Mouse (Mus musculus): Measurements from ENCODE around the gene Mrpl49. TPM values are rescaled to one million over a fixed set of nuclear protein-coding genes. Genes with fewer than 3 reads are reported as not detected.

Gene Mrpl49
- polyA plus RNA-seq, 1 experiment, result 56.4 TPM

DNA sequence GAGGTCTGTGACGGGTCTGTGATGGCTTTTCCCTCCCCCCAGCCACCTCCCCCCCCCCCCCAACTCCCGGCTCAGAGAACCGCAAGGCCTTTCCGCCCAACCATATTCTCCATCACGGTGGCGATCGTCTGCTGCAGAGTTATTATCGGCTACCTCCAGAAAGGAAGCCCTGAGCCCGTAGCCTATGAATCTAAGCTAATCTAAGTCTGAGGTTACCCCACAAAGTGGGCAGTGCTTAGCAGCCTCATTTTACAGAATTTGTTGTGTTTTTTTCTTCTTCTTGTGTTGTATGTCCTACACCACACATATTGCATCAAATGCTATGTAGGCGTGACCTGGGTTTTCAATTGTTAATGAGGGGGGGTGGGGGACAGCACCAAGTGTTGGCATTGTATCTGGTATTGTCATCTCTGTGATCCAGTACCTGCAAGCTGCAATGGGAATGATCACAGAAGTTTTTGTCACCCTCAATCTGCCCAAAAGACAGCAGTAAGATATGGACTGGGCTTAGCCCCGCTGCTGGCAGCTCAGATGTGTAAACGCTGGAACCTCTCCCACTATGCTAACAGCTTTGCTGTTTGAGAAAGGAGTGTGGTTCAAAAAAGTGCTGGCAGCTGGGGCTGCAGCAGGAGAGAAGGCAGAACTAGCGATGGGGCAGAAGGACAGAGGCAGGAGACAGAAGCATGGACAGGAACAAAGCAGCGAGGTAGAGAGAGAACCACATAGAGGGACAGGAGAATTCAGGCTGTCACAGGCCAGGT is 26.9 kb downstream of the Mrpl49 start:
- no peaks in the 10 kb centered on the region for H3K4me1 ChIP-seq (ENCODE audit: control insufficient read depth, insufficient read depth, insufficient read length, low read length)
- no peak overlapping the region for H3K4me3 ChIP-seq (ENCODE audit: insufficient read depth, low read depth, low read length)
- no peak overlapping the region for H3K27ac ChIP-seq (replicated peaks; ENCODE audit: low read depth, low read length)

DNA sequence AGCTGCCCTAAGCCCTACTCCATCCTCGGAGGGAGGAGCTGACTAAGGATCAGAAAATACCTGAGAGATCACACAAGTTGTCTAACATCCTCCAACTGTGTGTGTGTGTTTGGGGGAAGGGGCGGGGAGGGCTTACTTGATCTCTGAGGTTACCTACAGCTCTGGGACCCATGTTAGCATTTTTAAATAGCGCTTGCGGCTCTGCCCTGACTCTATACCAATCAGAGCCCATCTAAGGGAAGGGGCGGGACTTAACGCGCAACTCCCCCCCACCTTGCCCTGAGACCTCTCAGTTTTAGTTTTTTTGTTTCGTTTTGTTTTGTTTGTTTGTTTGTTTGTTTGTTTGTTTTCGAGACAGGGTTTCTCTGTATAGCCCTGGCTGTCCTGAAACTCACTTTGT is 28.2 kb downstream of the Mrpl49 start:
- Histone ChIP-seq H3K27ac (replicated peaks; ENCODE audit: low read depth, low read length) (no peak overlapping the region), H3K4me1 (ENCODE audit: control insufficient read depth, insufficient read depth, insufficient read length, low read length) (no peaks in the 10 kb centered on the region), H3K4me3 (ENCODE audit: insufficient read depth, low read depth, low read length) (no peak overlapping the region)

DNA sequence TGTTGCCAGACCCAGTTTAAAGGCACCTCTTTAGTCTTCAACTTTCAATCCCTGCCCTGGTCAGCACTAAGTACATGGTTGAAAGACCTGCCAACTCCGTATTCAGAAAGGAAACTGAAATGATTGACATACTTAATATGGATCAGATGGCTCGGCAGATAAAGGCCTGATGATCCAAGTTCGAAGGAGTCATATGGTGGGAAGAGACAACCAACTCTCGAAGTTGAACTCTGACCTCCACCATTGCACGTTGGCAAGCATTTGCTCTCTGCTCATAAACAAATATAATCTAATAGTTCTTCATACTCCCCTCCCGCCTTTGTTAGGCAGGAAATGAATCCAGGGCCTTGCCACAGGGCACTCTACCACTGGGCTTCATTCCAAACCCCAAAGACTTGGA is 28.6 kb downstream of the Mrpl49 start:
- Histone ChIP-seq H3K4me3 (ENCODE audit: insufficient read depth, low read depth, low read length) (no peak overlapping the region), H3K4me1 (ENCODE audit: control insufficient read depth, insufficient read depth, insufficient read length, low read length) (no peaks in the 10 kb centered on the region), H3K27ac (replicated peaks; ENCODE audit: low read depth, low read length) (no peak overlapping the region)

DNA sequence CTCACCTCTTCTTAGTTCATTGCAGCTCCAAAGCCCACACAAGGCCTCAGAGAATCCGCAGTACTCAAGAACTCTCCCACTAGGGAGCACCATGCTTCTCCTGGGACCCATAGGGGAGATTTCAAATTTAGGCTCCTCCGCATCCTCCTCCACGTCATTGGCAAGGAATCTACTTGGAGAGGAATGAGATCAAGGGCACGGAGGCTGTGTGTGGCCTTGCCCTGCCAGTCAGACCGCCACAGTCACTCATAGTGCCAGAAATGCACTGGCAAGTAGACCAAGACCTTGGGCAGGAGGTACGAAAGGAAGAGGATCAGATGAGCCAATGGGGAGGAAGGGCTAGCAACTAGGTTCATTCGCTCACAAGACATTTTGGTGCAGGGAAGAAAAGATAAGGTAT is 33.7 kb downstream of the Mrpl49 start:
- no peaks in the 10 kb centered on the region for H3K4me1 ChIP-seq (ENCODE audit: control insufficient read depth, insufficient read depth, insufficient read length, low read length)
- H3K27ac ChIP-seq (replicated peaks; ENCODE audit: low read depth, low read length), result no peak overlapping the region
- no peak overlapping the region for H3K4me3 ChIP-seq (ENCODE audit: insufficient read depth, low read depth, low read length)

DNA sequence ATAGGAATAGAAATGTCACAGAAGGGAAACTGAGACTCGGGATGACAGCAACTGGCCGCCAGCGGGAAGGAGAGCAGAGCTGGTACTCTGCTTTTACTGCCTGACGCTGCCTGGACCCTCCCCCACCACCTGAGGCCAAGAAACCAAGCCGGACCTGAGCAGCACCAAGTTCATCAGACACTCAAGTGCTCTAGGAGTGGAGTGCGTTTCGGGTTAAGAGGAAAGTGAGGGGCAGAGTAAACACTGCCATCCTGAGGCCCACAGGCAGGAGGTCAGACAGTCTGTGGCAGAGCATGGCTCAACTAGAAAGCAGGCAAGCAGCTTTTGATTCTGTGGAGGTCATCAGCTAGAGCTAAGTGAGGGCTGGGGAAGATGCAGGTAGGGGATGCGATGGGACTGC is 34.5 kb downstream of the Mrpl49 start:
- no peak overlapping the region for H3K4me3 ChIP-seq (ENCODE audit: insufficient read depth, low read depth, low read length)
- no peaks in the 10 kb centered on the region for H3K4me1 ChIP-seq (ENCODE audit: control insufficient read depth, insufficient read depth, insufficient read length, low read length)
- no peak overlapping the region for H3K27ac ChIP-seq (replicated peaks; ENCODE audit: low read depth, low read length)

DNA sequence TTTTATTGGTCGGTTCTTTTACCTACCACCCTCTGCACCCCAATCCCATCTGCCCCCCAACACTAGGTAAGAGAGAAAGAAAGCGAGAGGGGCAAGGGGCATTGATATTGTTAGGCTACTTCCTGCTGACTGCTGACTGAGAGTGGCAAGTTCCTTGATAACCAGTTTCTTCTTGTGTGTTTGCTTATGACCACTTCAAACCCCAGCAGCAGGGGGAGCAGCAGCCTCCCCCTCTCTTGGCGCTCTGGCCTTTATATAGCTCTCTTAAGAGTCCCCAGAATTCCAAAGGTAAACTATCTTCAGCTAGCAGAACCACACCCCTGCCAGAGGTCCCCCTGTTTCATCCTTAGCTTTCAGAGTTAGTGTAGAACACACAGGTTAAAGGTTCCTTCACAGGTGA is 37.3 kb downstream of the Mrpl49 start:
- H3K4me3 ChIP-seq (ENCODE audit: insufficient read depth, low read depth, low read length), result no peak overlapping the region
- H3K4me1 ChIP-seq (ENCODE audit: control insufficient read depth, insufficient read depth, insufficient read length, low read length), result no peaks in the 10 kb centered on the region
- no peak overlapping the region for H3K27ac ChIP-seq (replicated peaks; ENCODE audit: low read depth, low read length)

DNA sequence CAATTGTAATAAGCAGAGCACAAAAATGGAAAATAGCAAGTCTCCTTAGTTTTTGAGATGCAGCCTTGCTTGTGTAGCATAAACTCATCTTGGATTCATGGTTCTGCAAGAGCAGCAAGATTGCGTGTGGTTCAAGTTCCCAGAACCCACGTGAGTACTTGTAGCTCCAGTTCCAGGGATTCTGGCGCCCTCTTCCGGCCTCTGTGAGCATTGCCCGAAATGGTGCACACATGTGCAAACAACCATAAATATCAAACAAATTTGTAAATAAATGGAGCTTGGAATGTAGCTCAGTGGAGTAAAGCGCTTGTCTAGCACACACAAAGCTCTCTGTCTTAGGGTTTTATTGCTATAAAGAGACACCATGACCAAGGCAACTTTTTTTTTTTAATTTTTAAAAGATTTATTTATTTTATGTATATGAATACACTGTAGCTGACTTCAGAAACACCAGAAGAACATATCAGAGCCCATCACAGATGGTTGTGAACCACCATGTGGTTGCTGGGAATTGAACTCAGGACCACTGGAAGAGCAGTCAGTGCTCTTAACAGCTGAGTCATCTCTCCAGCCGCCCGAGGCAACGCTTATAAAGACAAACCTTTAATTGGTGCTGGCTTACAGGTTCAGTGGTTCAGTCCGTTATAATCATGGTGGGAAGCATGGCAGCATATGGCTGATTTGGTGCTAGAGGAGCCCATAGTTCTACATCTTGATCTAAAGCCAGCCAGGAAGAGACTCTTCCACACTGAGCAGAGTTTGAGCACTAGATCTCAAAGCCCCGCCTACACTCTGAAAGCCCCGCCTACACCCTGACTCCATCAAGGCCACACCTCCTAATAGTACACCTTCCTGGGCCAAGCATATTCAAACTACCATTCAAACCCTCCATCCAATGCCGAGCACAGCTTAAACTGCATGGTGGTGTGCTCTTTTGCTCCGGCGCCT is 39.2 kb downstream of the Mrpl49 start:
- Histone ChIP-seq H3K4me1 (ENCODE audit: control insufficient read depth, insufficient read depth, insufficient read length, low read length) (0 out of 2 replicates have a peak, but pooled peaks cover 6% of the 10 kb centered on the region), H3K27ac (replicated peaks; ENCODE audit: low read depth, low read length) (no peak overlapping the region), H3K4me3 (ENCODE audit: insufficient read depth, low read depth, low read length) (no peak overlapping the region)

DNA sequence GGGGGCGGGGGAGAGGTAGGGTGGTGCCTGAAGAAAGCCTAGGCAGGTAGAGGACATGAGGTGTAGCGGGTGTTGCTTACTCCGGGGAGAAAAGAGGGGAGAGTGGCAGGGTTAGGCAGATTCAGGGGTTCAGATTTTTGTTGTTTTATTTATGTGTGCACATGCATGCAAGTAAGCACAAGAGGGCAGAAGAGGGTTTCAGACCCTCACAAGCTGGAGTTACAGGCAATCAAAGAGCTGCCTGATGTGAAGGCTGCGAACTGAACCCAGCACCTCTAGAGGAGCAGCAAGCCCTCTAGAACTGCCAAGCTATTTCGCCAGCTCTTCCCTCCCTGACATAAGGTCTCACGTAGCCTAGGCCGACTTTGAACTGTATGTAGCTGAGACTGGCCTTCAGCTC is 41.1 kb downstream of the Mrpl49 start:
- Histone ChIP-seq H3K4me3 (ENCODE audit: insufficient read depth, low read depth, low read length) (no peak overlapping the region), H3K4me1 (ENCODE audit: control insufficient read depth, insufficient read depth, insufficient read length, low read length) (0 out of 2 replicates have a peak, but pooled peaks cover 6% of the 10 kb centered on the region), H3K27ac (replicated peaks; ENCODE audit: low read depth, low read length) (no peak overlapping the region)

DNA sequence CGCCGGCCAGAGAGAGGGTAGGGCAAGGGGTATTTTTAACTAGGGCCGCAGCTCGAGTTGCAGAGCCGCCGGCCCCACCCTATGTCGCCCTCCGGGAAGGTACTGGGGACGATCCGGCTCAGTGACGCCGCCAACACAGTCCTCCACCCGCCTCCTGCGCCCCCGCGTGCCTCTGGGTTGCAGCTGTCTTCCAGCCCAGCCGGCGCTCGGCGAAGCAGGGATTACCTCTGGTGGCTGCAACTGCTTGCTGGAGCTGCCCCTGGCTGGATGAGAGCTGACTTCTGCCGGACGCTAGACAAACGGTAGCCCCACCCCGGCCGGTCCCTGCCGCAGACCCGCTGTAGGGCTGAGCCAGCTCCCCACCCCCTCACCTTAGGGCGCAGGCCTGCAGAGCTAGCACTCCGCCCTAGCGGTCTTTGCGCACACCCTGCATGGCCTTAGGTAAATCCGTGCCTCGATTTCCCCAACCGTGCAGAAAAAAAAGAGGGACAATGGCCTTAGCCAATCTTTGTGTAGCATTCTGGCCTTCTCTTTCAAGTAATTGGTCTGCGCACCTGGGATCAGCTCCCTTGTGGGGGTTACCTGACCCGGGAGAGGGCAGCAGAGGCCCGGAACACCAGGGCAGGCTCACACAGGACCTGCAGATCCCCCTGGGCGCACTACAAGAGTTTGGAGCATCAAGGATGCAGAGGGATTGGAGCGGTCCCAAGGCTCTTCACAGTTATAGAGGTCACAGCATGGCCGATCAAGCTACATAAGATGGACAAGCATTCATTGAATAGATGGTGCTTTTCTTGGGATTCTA is 41.9 kb downstream of the Mrpl49 start, which contains the start of gene Capn1:
Gene Capn1, minus strand, starts transcription at position 387 of the 805 bp plus-strand sequence.
- H3K4me3 ChIP-seq (ENCODE audit: insufficient read depth, low read depth, low read length), result peak within 1 kb of the TSS; percentile 84
- H3K27ac ChIP-seq (replicated peaks; ENCODE audit: low read depth, low read length), result peak within 1 kb of the TSS; percentile 30
- H3K4me1 ChIP-seq (ENCODE audit: control insufficient read depth, insufficient read depth, insufficient read length, low read length), result 0 out of 2 replicates have a peak, but pooled peaks cover 6% of the 10 kb centered on the region

DNA sequence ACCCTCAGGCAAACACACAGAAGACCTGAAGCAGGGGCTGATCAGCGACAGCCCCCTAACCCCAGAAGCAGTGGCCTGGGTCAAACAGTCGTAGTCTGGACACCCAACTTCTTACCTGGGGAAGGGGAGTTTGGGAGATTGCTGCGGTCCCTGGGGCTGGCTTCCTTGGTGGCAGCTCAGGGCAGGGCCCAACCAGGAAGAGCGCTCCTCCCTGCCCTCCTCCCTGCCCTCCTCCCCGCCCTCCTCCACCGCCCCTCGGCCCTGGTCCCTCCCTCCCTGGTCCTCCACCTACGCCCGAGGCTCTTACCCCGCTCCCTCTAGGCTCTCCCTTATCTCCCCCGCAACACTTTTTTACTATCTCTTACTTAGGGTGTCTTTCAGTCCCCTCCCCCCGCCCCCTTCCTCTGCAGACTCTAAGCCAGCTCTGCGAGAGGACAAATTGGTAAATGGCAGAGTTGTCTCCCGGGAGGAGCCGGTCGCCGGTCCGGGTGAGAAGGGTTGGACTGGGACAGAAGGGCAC is 42.5 kb downstream of the Mrpl49 start:
- peak overlapping the region; percentile 30 for H3K27ac ChIP-seq (replicated peaks; ENCODE audit: low read depth, low read length)

DNA sequence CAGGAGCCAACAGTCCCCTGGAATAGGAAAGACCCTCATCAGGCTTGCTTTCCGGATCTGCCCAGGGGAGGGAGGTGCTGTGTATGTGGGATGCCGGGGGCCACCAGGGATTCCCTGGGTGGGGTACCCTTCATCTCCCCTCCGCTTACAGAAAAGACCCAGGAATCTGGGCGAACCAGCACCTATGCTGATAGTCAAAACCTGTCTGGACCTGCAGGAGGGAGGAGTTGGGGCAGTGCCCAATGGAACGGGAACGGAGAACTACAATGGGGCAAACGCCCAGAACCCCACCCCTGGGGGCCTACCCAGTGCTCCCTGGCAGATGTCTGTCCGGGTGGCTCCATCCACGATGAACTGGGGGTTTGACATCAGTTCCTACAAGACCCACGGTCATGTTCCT is 43.9 kb downstream of the Mrpl49 start:
- Histone ChIP-seq H3K4me1 (ENCODE audit: control insufficient read depth, insufficient read depth, insufficient read length, low read length) (0 out of 2 replicates have a peak, but pooled peaks cover 6% of the 10 kb centered on the region), H3K27ac (replicated peaks; ENCODE audit: low read depth, low read length) (no peak overlapping the region), H3K4me3 (ENCODE audit: insufficient read depth, low read depth, low read length) (0 out of 2 replicates have a peak overlapping the region, but pooled peaks have one; percentile 84)

More for the DNA sequence above, 42.5 kb downstream of the Mrpl49 start:
- 0 out of 2 replicates have a peak, but pooled peaks cover 6% of the 10 kb centered on the region for H3K4me1 ChIP-seq (ENCODE audit: control insufficient read depth, insufficient read depth, insufficient read length, low read length)
- H3K4me3 ChIP-seq (ENCODE audit: insufficient read depth, low read depth, low read length), result peak overlapping the region; percentile 84

DNA sequence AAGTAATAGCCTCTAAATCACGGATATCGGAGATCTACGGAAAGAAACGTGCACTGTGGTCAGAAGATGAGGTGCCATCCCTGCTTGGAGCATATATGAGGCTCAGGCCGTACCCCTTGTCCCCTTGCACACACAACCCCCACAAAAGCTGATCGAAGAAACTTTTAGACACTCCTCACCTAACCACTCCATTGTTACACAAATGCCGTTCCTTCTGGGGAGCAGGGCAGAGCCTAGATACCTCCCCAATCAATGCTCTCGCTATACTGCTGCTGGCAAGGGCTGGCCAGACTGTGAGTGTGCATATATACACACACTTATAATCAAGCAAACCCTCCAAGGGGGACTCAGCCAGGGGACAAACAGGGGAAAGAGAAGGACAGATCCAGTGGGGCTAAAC is 48.4 kb downstream of the Mrpl49 start:
- no peak overlapping the region for H3K27ac ChIP-seq (replicated peaks; ENCODE audit: low read depth, low read length)
- no peak overlapping the region for H3K4me3 ChIP-seq (ENCODE audit: insufficient read depth, low read depth, low read length)
- H3K4me1 ChIP-seq (ENCODE audit: control insufficient read depth, insufficient read depth, insufficient read length, low read length), result 0 out of 2 replicates have a peak, but pooled peaks cover 2% of the 10 kb centered on the region

DNA sequence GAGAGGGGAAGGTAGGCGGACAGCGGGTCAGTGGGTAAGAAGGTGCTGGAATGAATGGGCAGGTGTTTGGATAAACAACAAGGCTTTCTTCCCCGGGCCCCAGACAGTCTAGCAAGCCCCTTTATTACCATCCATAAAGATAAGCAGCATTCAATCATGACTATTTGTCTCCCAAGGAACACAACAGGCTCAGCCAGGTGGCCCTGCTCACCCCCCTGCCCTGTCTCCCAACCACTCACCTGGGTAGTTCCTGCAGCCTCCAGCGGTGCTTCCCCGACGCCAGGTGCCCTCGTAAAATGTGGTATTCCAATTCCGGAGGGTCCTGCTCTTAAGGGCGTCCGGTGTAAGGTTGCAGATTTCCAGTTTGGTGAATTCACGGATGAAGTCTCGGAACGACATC is 50.6 kb downstream of the Mrpl49 start:
- H3K4me1 ChIP-seq (ENCODE audit: control insufficient read depth, insufficient read depth, insufficient read length, low read length), result no peaks in the 10 kb centered on the region
- H3K4me3 ChIP-seq (ENCODE audit: insufficient read depth, low read depth, low read length), result no peak overlapping the region
- no peak overlapping the region for H3K27ac ChIP-seq (replicated peaks; ENCODE audit: low read depth, low read length)

DNA sequence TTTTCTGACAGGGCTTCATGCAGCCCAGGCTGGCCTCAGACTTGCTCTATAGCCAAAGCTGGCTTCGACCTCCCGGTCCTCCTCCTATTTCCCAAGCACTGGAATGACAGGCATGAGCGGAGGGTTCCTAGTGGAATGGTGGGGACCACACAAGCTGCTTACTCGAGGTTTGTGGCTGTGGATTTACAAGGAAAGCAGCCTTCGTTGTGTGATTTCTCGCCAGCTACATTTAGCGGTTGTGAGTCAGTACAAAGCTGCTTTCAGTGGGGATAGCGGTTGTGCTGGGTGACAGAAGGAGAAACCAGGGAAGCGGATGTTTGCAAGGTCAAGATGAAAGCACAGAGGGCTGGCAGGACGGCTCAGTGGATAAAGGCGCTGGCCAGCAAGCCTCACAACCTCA is 52.0 kb downstream of the Mrpl49 start:
- Histone ChIP-seq H3K27ac (replicated peaks; ENCODE audit: low read depth, low read length) (no peak overlapping the region), H3K4me1 (ENCODE audit: control insufficient read depth, insufficient read depth, insufficient read length, low read length) (no peaks in the 10 kb centered on the region), H3K4me3 (ENCODE audit: insufficient read depth, low read depth, low read length) (no peak overlapping the region)
